Mouse (Mus musculus): ENCODE data around the gene Olfr987. TPM values are rescaled to one million over a fixed set of nuclear protein-coding genes. Genes with fewer than 3 reads are reported as not detected.
"Not testable (repeated sequence)": the region's sequence is repeated elsewhere in the genome, so short reads cannot be mapped to it uniquely, and the experiment has no call there.

Olfr987 gene
- not detected in 2 replicates for polyA plus RNA-seq (2014; fragmentation: Nextera tagmentation; extraction: Ambion mirVana)

DNA sequence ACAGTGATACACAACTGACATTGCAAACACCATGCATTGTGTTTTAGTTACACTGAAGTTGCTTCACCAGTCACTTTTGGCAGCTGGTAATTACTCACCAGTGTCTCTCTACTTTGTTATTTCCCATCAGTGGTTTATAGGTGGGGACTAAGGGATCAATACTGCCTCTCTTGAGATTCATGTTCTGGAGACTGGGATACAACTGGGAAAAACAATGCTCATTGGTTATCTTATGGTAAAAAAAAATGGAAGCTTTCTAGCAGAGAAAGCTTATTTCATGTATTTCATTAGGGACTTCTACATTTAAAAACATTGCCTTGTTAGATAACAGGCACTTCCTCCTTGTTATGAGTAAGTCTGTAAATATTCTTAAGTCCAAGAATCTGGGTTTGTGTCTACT, at the start of gene Olfr987:
Gene Olfr987, minus strand, starts transcription at position 101 of the 400 bp plus-strand sequence.
- not testable (repeated sequence) for ATAC-seq (ENCODE audit: insufficient read depth); H3K4me2 ChIP-seq; H3K4me3 ChIP-seq (ENCODE audit: low read depth, low read length); H3K27ac ChIP-seq (ENCODE audit: low read depth); H3K9me3 ChIP-seq (ENCODE audit: low read depth, low read length); H3K27me3 ChIP-seq (ENCODE audit: insufficient read depth, low read length); H3K36me3 ChIP-seq (ENCODE audit: insufficient read depth); H3K9ac ChIP-seq; H3K4me1 ChIP-seq (ENCODE audit: insufficient read depth); DNase-seq

DNA sequence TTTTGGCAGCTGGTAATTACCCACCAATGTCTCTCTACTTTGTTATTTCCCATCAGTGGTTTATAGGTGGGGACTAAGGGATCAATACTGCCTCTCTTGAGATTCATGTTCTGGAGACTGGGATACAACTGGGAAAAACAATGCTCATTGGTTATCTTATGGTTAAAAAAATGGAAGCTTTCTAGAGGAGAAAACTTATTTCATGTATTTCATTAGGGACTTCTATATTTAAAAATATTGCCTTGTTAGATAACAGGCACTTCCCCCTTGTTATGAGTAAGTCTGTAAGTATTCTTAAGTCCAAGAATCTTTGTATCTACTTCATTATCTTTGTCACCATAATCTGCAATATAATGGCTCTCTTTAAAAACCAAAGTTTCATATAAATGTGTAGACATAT, 24.0 kb upstream of the Olfr987 start, which contains the start of gene Olfr988:
Gene Olfr988, minus strand, starts transcription at position 101 of the 400 bp plus-strand sequence.
- not testable (repeated sequence) for DNase-seq; ATAC-seq (ENCODE audit: insufficient read depth)

DNA sequence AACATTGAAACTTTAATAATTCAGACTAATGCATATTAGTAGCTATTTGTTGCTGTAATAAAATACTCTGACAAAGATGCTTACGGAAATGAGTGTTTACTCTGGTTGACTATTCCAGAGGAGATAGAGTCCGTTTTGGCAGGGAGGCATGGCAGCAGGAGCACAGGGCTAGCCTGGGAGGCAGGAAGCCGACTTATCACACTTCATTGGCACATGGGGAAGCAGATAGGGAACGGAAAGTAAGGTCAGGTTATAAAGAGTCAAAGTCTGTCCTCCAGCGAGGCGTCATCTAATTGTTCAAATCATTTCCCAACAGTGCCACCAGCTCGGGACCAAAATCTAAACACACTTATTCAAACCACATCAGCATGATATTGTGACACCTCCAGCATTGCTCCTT, 857 bp upstream of the Olfr987 start:
- H3K27ac ChIP-seq (ENCODE audit: low read depth): no peak overlapping the region
- 50% methylated on average over 7 of the region's 7 CpGs for WGBS
- no peak for TF ChIP-seq CTCF (IDR thresholded peaks at IDR 0.05; ENCODE audit: low read depth)

More for the DNA sequence above, 24.0 kb upstream of the Olfr987 start, which contains the start of gene Olfr988:
- H3K4me2 ChIP-seq; H3K27me3 ChIP-seq (ENCODE audit: insufficient read depth, low read length); H3K4me3 ChIP-seq (ENCODE audit: low read depth, low read length); H3K9ac ChIP-seq; H3K27ac ChIP-seq (ENCODE audit: low read depth); H3K9me3 ChIP-seq (ENCODE audit: low read depth, low read length); H3K36me3 ChIP-seq (ENCODE audit: insufficient read depth); H3K4me1 ChIP-seq (ENCODE audit: insufficient read depth): not testable (repeated sequence)

DNA sequence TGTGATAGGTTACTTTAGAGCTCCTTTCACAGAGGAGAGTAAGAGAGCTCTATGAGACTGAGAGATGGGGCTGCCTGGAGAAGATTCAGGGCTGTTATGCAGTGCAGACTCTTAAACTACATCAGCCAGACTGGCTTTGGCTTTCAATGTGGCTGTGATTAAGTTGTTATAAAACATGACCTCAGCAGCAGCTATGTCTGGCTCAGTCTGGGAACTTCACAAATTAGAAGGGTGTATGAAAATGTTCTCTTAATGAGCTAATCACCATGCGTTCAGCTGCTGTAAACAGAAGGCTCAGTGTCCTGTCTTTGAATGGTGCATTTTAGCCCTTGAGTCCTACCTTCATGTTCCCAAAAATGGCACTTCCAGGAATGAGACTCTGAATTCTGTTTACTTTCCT, 20.0 kb downstream of the Olfr987 start:
- DNase-seq: no peak
- TF ChIP-seq CTCF (IDR thresholded peaks at IDR 0.05; ENCODE audit: low read depth): no peak
- Histone ChIP-seq H3K4me3 (ENCODE audit: low read depth, low read length) (no peak overlapping the region), H3K36me3 (ENCODE audit: insufficient read depth) (no peaks in the 10 kb centered on the region), H3K4me1 (ENCODE audit: insufficient read depth) (no peaks in the 10 kb centered on the region), H3K27me3 (ENCODE audit: insufficient read depth, low read length) (no peaks in the 10 kb centered on the region), H3K27ac (ENCODE audit: low read depth) (no peak overlapping the region), H3K9me3 (ENCODE audit: low read depth, low read length) (no peaks in the 10 kb centered on the region), H3K4me2 (no peak overlapping the region), H3K9ac (no peak overlapping the region)
- ATAC-seq (ENCODE audit: insufficient read depth): no peak
- WGBS: 70% methylated on average over 1 of the region's 1 CpGs

More for the DNA sequence above, 857 bp upstream of the Olfr987 start:
- Histone ChIP-seq H3K36me3 (ENCODE audit: insufficient read depth) (no peaks in the 10 kb centered on the region), H3K9me3 (ENCODE audit: low read depth, low read length) (no peaks in the 10 kb centered on the region), H3K4me2 (no peak overlapping the region), H3K4me1 (ENCODE audit: insufficient read depth) (no peaks in the 10 kb centered on the region), H3K4me3 (ENCODE audit: low read depth, low read length) (no peak overlapping the region), H3K9ac (no peak overlapping the region), H3K27me3 (ENCODE audit: insufficient read depth, low read length) (no peaks in the 10 kb centered on the region)
- DNase-seq (no peak), ATAC-seq (ENCODE audit: insufficient read depth) (no peak)

DNA sequence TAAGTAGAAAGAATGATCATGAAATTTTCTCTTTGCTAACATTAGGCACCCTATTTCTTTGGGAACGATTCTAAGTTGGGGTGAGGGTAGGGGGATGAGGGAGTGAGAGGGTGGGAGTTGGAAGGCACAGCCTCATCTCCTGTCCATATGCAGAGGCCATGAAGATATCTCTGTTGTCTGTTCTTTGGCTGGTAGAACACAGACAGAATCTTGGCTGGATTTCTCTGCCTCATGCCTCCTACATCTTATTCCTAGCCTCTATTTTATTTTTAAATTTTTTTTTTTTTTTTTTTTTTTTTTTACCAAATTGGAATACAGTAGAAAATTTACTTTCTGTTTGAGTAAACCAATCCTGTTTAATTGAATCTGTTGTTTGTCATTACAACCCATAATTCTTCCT, 53.7 kb downstream of the Olfr987 start:
- Histone ChIP-seq H3K4me3 (ENCODE audit: low read depth, low read length) (no peak overlapping the region), H3K27ac (ENCODE audit: low read depth) (no peak overlapping the region)
- no peak for TF ChIP-seq CTCF (IDR thresholded peaks at IDR 0.05; ENCODE audit: low read depth)

DNA sequence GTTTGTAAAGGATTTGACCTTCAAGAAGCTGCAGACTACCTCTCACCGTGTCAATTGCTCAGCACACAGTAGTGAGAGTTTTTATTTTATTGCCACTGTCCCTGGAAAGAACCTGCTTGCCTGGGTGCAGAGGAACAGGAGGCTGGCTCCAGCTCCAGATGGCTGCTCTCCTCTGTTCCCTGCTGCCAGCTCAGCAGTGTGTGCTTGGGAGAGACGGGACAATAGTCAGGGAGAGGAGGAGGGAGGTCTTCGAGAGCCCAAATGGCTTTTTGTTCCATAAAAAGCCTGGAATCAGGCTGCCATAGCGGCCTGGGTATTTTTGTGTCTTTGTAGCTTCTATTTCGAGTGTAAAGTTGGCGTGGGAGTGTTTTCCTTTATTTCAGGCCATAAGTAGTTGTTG, 54.5 kb downstream of the Olfr987 start:
- no peaks in the 10 kb centered on the region for H3K9me3 ChIP-seq (ENCODE audit: low read depth, low read length)
- 37% methylated on average over 6 of the region's 6 CpGs for WGBS
- no peaks in the 10 kb centered on the region for H3K27me3 ChIP-seq (ENCODE audit: insufficient read depth, low read length)
- H3K9ac ChIP-seq: no peak overlapping the region
- no peaks in the 10 kb centered on the region for H3K4me1 ChIP-seq (ENCODE audit: insufficient read depth)
- ATAC-seq (ENCODE audit: insufficient read depth) (no peak), DNase-seq (peak; percentile 4)
- H3K36me3 ChIP-seq (ENCODE audit: insufficient read depth): no peaks in the 10 kb centered on the region
- H3K4me2 ChIP-seq: no peak overlapping the region
- TF ChIP-seq CTCF (IDR thresholded peaks at IDR 0.05; ENCODE audit: low read depth): no peak
- no peak overlapping the region for H3K27ac ChIP-seq (ENCODE audit: low read depth)
- H3K4me3 ChIP-seq (ENCODE audit: low read depth, low read length): no peak overlapping the region

More for the DNA sequence above, 53.7 kb downstream of the Olfr987 start:
- no peaks in the 10 kb centered on the region for H3K36me3 ChIP-seq (ENCODE audit: insufficient read depth)
- H3K27me3 ChIP-seq (ENCODE audit: insufficient read depth, low read length): no peaks in the 10 kb centered on the region
- DNase-seq: no peak
- 56% methylated on average over 1 of the region's 1 CpGs for WGBS
- ATAC-seq (ENCODE audit: insufficient read depth): no peak
- no peaks in the 10 kb centered on the region for H3K4me1 ChIP-seq (ENCODE audit: insufficient read depth)
- no peak overlapping the region for H3K4me2 ChIP-seq
- no peak overlapping the region for H3K9ac ChIP-seq
- H3K9me3 ChIP-seq (ENCODE audit: low read depth, low read length): no peaks in the 10 kb centered on the region

DNA sequence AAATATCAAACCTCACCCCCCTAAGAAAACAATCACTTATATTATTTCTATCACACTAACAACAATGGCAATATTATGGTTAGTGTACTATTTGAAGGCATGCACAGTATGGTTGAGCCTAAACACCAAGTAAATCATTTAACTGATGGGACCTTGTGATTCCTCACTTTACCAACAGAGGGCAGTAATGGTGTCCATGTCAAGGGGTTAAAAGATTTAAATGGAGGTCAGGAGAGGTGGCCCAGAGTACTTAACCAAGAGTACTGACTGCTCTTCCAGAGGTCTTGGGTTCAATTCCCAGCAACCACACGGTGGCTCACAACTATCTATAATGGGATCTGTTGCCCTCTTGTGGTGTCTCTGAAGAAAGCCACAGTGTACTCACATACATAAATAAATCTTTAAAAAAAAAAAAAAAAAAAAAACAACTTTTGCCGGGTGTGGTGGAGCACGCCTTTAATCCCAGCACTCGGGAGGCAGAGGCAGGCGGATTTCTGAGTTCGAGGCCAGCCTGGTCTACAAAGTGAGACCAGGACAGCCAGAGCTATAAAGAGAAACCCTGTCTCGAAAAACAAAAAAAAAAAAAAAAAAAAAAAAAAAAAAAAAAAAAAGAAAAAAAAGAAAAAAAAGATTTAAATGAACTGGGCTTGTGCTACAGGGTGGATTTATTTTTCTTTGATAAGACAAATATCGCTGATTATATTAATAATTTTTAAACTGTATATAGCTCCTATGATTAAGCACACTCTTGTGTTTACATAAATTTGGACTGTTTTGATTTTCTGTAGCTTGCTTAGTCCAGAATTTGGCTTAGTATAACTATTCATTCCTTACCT, 55.3 kb downstream of the Olfr987 start:
- Histone ChIP-seq H3K27me3 (ENCODE audit: insufficient read depth, low read length) (no peaks in the 10 kb centered on the region), H3K4me1 (ENCODE audit: insufficient read depth) (no peaks in the 10 kb centered on the region), H3K4me2 (no peak overlapping the region), H3K27ac (ENCODE audit: low read depth) (no peak overlapping the region), H3K4me3 (ENCODE audit: low read depth, low read length) (no peak overlapping the region), H3K9ac (no peak overlapping the region), H3K9me3 (ENCODE audit: low read depth, low read length) (no peaks in the 10 kb centered on the region), H3K36me3 (ENCODE audit: insufficient read depth) (no peaks in the 10 kb centered on the region)
- no peak for ATAC-seq (ENCODE audit: insufficient read depth)
- 0 out of 2 replicates have a peak, but pooled peaks have one; percentile 16 for TF ChIP-seq CTCF (IDR thresholded peaks at IDR 0.05; ENCODE audit: low read depth)
- WGBS: 82% methylated on average over 8 of the region's 8 CpGs
- DNase-seq: no peak
